Mouse (Mus musculus) stomach, embryonic 14.5 days (tissue): Measurements from ENCODE around the gene Sdr39u1. TPM values are rescaled to one million over a fixed set of nuclear protein-coding genes. Genes with fewer than 3 reads are reported as not detected.

Experiments used
- ATAC-seq: fragments of 200-750 bp; cut with Nextera tagmentation; 2 replicates; pipeline ENCODE4 v1.8.0; 2017; ENCODE audit warnings: low read depth, moderate TSS enrichment; ENCODE audit not compliant: insufficient number of reproducible peaks, insufficient read depth, low FRiP score
- H3K27ac ChIP-seq: fragments of 300-500 bp; sonication (generic); 2 replicates; pipeline ENCODE4 v1.5.1; 2014; ENCODE audit warnings: mild to moderate bottlenecking, low read length, moderate library complexity, mixed read lengths
- H3K27me3 ChIP-seq: fragments of 300-500 bp; sonication (generic); 2 replicates; pipeline ENCODE4 v1.6.1; 2014; ENCODE audit warnings: low read length, control low read depth, mixed read lengths; ENCODE audit not compliant: control insufficient read depth, insufficient read depth
- H3K36me3 ChIP-seq: fragments of 300-500 bp; sonication (generic); 2 replicates; pipeline ENCODE4 v1.6.1; 2014; ENCODE audit warnings: mild to moderate bottlenecking, control low read depth, low read length, moderate library complexity, mixed read lengths; ENCODE audit not compliant: control insufficient read depth, insufficient read depth
- H3K4me1 ChIP-seq: fragments of 300-500 bp; sonication (generic); 2 replicates; pipeline ENCODE4 v1.6.1; 2014; ENCODE audit warnings: low read length, control low read depth, mixed read lengths; ENCODE audit not compliant: control insufficient read depth, insufficient read depth
- H3K4me2 ChIP-seq: fragments of 300-500 bp; sonication (generic); replicated peaks from 2 replicates; pipeline ENCODE4 v1.6.1; 2014; ENCODE audit warnings: low read depth, low read length, control low read depth
- H3K4me3 ChIP-seq: fragments of 300-500 bp; sonication (generic); 2 replicates; pipeline ENCODE4 v1.5.1; 2014; ENCODE audit warnings: low read depth, low read length, control low read depth
- H3K9ac ChIP-seq: fragments of 300-500 bp; sonication (generic); replicated peaks from 2 replicates; pipeline ENCODE4 v1.6.1; 2014; ENCODE audit warnings: low read depth, mild to moderate bottlenecking, control low read depth, low read length, moderate library complexity, mixed read lengths
- H3K9me3 ChIP-seq: fragments of 300-500 bp; sonication (generic); 2 replicates; pipeline ENCODE4 v1.6.1; 2016; ENCODE audit warnings: low read depth, low read length, control low read depth; ENCODE audit not compliant: control insufficient read depth
- WGBS: fragments of 180-500 bp; shearing (Covaris S2); extraction: QIAGEN DNeasy Blood & Tissue Kit; methylation state at CpG from one replicate; pipeline ENCODE4 v1.1.7; 2014; 5-methylcytosine and 5-hydroxymethylcytosine counted together
- polyA plus RNA-seq: library from polyadenylated mRNA; unstranded; fragments of >200 nt; fragmentation: Nextera tagmentation; extraction: Ambion mirVana; gene quantifications from 2 replicates; pipeline ENCODE4 v1.2.1, GENCODE M21; 2014

Sdr39u1 gene
- polyA plus RNA-seq, 1 experiment from 2014 or later, result 71.5 TPM

- ATAC-seq, result peak; percentile 90
- Histone ChIP-seq H3K27me3 (no peaks in the 10 kb centered on the region), H3K4me3 (peak within 1 kb of the TSS; percentile 78), H3K9me3 (no peaks in the 10 kb centered on the region), H3K4me1 (peaks cover 39% of the 10 kb centered on the region), H3K4me2 (peak within 1 kb of the TSS; percentile 58), H3K27ac (peak within 1 kb of the TSS; percentile 96), H3K36me3 (peaks cover 11% of the 10 kb centered on the region; the same call in 1 of the 2 replicates), H3K9ac (peak within 1 kb of the TSS; percentile 90)
- 1% methylated on average over 33 of the region's 33 CpGs for WGBS
Observed at GRCm38 (mm10) chr14:55853621-55854285, 46.3 kb downstream of the Sdr39u1 start, which contains the start of gene Nynrin. TSS of gene Nynrin (plus strand) at chr14:55854010.

DNA sequence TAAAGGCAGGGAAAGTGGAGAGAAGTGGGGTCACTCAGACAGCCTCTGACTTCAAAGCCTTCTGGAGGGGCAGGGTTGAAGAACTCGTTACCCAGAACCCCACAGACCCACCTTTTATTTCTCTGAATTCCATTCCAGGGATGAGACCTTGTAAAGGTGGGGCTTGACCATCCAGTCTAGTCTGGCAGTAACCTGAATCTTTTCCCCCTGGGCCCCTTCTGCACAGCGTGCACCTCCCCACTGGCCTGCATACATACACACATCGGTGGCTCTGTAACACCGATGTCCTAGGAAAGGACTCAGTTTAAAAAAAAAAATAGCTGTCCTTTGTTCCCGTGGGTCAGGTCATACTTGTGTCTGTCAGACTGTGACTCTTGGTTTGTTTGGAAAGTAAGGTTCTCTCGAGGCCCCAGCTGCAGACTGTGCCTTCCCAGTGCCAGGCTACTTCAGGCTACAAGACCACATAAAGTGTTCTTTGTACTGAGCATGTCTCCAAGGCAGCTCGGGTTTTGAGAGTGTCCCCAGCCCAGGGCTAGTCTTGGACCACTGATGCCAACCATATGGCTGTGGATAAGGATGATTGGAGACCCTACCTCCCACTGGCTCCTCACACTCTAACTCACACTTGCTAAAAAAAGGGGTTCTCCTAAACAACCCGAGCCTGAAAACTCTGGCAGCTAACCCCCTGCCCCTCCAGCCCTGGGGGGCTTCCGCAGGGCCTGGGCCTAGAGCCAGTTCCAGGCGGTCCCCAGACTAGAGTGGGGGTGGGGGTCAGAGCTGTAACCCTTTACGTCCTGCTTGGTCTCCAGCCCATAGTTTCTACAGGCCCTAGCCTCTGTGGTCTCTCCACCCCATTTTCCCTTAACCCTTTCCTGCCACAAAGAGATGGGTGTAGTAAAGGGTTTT is 47.2 kb downstream of the Sdr39u1 start:
- peak overlapping the region; percentile 58 for H3K4me2 ChIP-seq
- peaks cover 7% of the 10 kb centered on the region; the same call in 1 of the 2 replicates for H3K36me3 ChIP-seq
- H3K9me3 ChIP-seq, result no peaks in the 10 kb centered on the region
- WGBS, result 2% methylated on average over 11 of the region's 11 CpGs
- no peaks in the 10 kb centered on the region for H3K27me3 ChIP-seq
- ATAC-seq, result peak; percentile 70
- peak overlapping the region; percentile 96 for H3K27ac ChIP-seq
- peak overlapping the region; percentile 78 for H3K4me3 ChIP-seq
- H3K4me1 ChIP-seq, result peaks cover 34% of the 10 kb centered on the region
- peak overlapping the region; percentile 12; the same call in 1 of the 2 replicates for H3K9ac ChIP-seq

DNA sequence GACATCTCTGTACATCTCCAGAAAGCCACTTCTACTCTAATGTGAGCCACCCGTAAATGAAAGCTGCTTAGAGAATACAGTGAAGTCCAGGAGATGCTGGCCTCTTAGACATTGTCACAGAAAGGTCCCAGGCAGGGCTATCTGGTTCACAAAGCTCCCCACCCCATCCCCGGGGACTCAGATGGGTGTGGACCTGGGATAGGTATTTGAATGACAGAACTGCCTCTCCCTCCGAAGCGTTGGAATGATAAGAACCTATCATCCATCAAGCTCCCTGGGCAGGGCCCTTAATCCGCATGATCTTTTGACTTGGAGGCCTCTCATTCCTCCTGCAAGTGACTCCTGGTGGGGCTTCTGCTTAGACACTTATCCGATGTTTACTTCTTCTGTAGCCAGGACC is 49.2 kb downstream of the Sdr39u1 start:
- no peak overlapping the region for H3K27ac ChIP-seq
- no peaks in the 10 kb centered on the region for H3K27me3 ChIP-seq
- peaks cover 16% of the 10 kb centered on the region for H3K4me1 ChIP-seq
- no peak overlapping the region for H3K4me3 ChIP-seq
- H3K9ac ChIP-seq, result no peak overlapping the region
- 33% methylated on average over 6 of the region's 6 CpGs for WGBS
- H3K4me2 ChIP-seq, result no peak overlapping the region
- H3K36me3 ChIP-seq, result no peaks in the 10 kb centered on the region
- ATAC-seq, result no peak
- no peaks in the 10 kb centered on the region for H3K9me3 ChIP-seq

Other genes with a start within 250 kb of the Sdr39u1 start
- gene Mdp1, start 239.8 kb downstream of the Sdr39u1 start, polyA plus RNA-seq, result 54.8 and 55.8 TPM in 2 replicates
- gene Gmpr2, start 228.4 kb downstream of the Sdr39u1 start, polyA plus RNA-seq, result 56.8 and 63.6 TPM in 2 replicates
- gene Nedd8, start 228.2 kb downstream of the Sdr39u1 start, polyA plus RNA-seq, result 535 and 580 TPM in 2 replicates
- gene Tinf2, start 218.5 kb downstream of the Sdr39u1 start, polyA plus RNA-seq, result 44.2 and 45.5 TPM in 2 replicates
- 19.5 and 21.3 TPM in 2 replicates for gene Tgm1, start 186.4 kb downstream of the Sdr39u1 start, polyA plus RNA-seq
- gene Rabggta, start 178.0 kb downstream of the Sdr39u1 start, polyA plus RNA-seq, result 30.0 and 31.0 TPM in 2 replicates
- 83.0 and 99.4 TPM in 2 replicates for gene Dhrs1, start 154.6 kb downstream of the Sdr39u1 start, polyA plus RNA-seq
- 36.6 and 38.8 TPM in 2 replicates for gene Nop9, start 154.6 kb downstream of the Sdr39u1 start, polyA plus RNA-seq
- 2.3 and 2.6 TPM in 2 replicates for gene Cideb, start 141.8 kb downstream of the Sdr39u1 start, polyA plus RNA-seq
- 0.13 and 0.52 TPM in 2 replicates for gene Ltb4r2, start 138.9 kb downstream of the Sdr39u1 start, polyA plus RNA-seq
- gene Ltb4r1, start 134.3 kb downstream of the Sdr39u1 start, polyA plus RNA-seq, result 0.42 and 0.88 TPM in 2 replicates
- 4.3 and 5.8 TPM in 2 replicates for gene Adcy4, start 116.2 kb downstream of the Sdr39u1 start, polyA plus RNA-seq
- gene Ripk3, start 111.4 kb downstream of the Sdr39u1 start, polyA plus RNA-seq, result 25.3 and 32.3 TPM in 2 replicates
- 54.9 and 56.6 TPM in 2 replicates for gene Nfatc4, start 77.1 kb downstream of the Sdr39u1 start, polyA plus RNA-seq
- gene Nynrin, start 46.3 kb downstream of the Sdr39u1 start, polyA plus RNA-seq, result 14.2 and 17.2 TPM in 2 replicates
- gene Cbln3, start 15.9 kb downstream of the Sdr39u1 start, polyA plus RNA-seq, result 0.36 and 0.45 TPM in 2 replicates
- 10.4 TPM in 2 replicates for gene Khnyn, start 15.3 kb downstream of the Sdr39u1 start, polyA plus RNA-seq
- gene Cma1, start 44.4 kb upstream of the Sdr39u1 start, polyA plus RNA-seq, result 2.6 and 3.4 TPM in 2 replicates
- not detected in 2 replicates for gene Cma2, start 50.7 kb upstream of the Sdr39u1 start, polyA plus RNA-seq
- 0.58 and 0.86 TPM in 2 replicates for gene Mcpt1, start 117.7 kb upstream of the Sdr39u1 start, polyA plus RNA-seq
- gene Mcpt9, start 130.2 kb upstream of the Sdr39u1 start, polyA plus RNA-seq, result not detected in 2 replicates
- 0.64 and 1.0 TPM in 2 replicates for gene Mcpt2, start 141.7 kb upstream of the Sdr39u1 start, polyA plus RNA-seq
- 0.52 and 1.2 TPM in 2 replicates for gene Mcpt4, start 162.0 kb upstream of the Sdr39u1 start, polyA plus RNA-seq
- gene Mcpt8, start 185.0 kb upstream of the Sdr39u1 start, polyA plus RNA-seq, result 1.0 and 1.5 TPM in 2 replicates
- 0.43 and 0.51 TPM in 2 replicates for gene Ctsg, start 202.3 kb upstream of the Sdr39u1 start, polyA plus RNA-seq
- not detected in 2 replicates for gene Gzme, start 220.3 kb upstream of the Sdr39u1 start, polyA plus RNA-seq
- gene Gzmd, start 232.3 kb upstream of the Sdr39u1 start, polyA plus RNA-seq, result not detected in 2 replicates